Mouse (Mus musculus) liver, embryonic 15.5 days (tissue): Measurements from ENCODE around the gene Gm28051. TPM values are rescaled to one million over a fixed set of nuclear protein-coding genes. Genes with fewer than 3 reads are reported as not detected.

ENCODE experiments used
- ATAC-seq: fragments of 200-750 bp; cut with Nextera tagmentation; 2 replicates; pipeline ENCODE4 v1.8.0; 2017; ENCODE audit warnings: moderate number of reproducible peaks, mild to moderate bottlenecking, moderate library complexity; ENCODE audit not compliant: insufficient read depth
- H3K27ac ChIP-seq: fragments of 300-500 bp; sonication (generic); replicated peaks from 2 replicates; pipeline ENCODE4 v1.5.1; 2015; ENCODE audit warnings: mild to moderate bottlenecking, inconsistent platforms
- H3K27me3 ChIP-seq: fragments of 300-500 bp; sonication (generic); 2 replicates; pipeline ENCODE4 v1.6.1; 2015; ENCODE audit warnings: mild to moderate bottlenecking, inconsistent platforms
- H3K36me3 ChIP-seq: fragments of 300-500 bp; sonication (generic); replicated peaks from 2 replicates; pipeline ENCODE4 v1.6.1; 2015; ENCODE audit warnings: moderate library complexity, mild to moderate bottlenecking, inconsistent platforms
- H3K4me1 ChIP-seq: fragments of 300-500 bp; sonication (generic); replicated peaks from 2 replicates; pipeline ENCODE4 v1.6.1; 2015; ENCODE audit warnings: inconsistent platforms
- H3K4me2 ChIP-seq: fragments of 300-500 bp; sonication (generic); 2 replicates; pipeline ENCODE4 v1.6.1; 2015; ENCODE audit warnings: moderate library complexity, mild to moderate bottlenecking, inconsistent platforms
- H3K4me3 ChIP-seq: fragments of 300-500 bp; sonication (generic); replicated peaks from 2 replicates; pipeline ENCODE4 v1.5.1; 2015; ENCODE audit warnings: mild to moderate bottlenecking, inconsistent platforms
- H3K9ac ChIP-seq: fragments of 300-500 bp; sonication (generic); 2 replicates; pipeline ENCODE4 v1.6.1; 2015; ENCODE audit warnings: moderate library complexity, mild to moderate bottlenecking, inconsistent platforms
- H3K9me3 ChIP-seq: fragments of 300-500 bp; sonication (generic); replicated peaks from 2 replicates; pipeline ENCODE4 v1.6.1; 2016; ENCODE audit warnings: inconsistent platforms
- WGBS: fragments of 180-500 bp; shearing (Covaris S2); methylation state at CpG from one replicate; pipeline ENCODE4 v1.1.7; 2015; ENCODE audit warnings: mixed read lengths; ENCODE audit not compliant: insufficient replicate concordance; 5-methylcytosine and 5-hydroxymethylcytosine counted together
- polyA plus RNA-seq: library from polyadenylated mRNA; unstranded; fragments of >200 nt; fragmentation: Nextera tagmentation; extraction: Ambion mirVana; gene quantifications from 2 replicates; pipeline ENCODE4 v1.2.1, GENCODE M21; 2015

The Gm28051 gene
- polyA plus RNA-seq, 1 experiment from 2014 or later = not detected

GRCm38 (mm10) chr12:102742056-102742455 is 15.5 kb downstream of the Gm28051 start:
- Histone ChIP-seq H3K9me3 (no peaks in the 10 kb centered on the region), H3K4me1 (peaks cover 31% of the 10 kb centered on the region), H3K36me3 (0 out of 2 replicates have a peak, but pooled peaks cover 11% of the 10 kb centered on the region), H3K4me2 (peak overlapping the region; percentile 78; the same call in 1 of the 2 replicates), H3K27ac (no peak overlapping the region), H3K9ac (no peak overlapping the region), H3K4me3 (no peak overlapping the region), H3K27me3 (no peaks in the 10 kb centered on the region)
- no peak for ATAC-seq
- 45% methylated on average over 7 of the region's 7 CpGs for WGBS

GRCm38 (mm10) chr12:102740285-102740684 is 17.3 kb downstream of the Gm28051 start:
- H3K9ac ChIP-seq = no peak overlapping the region
- H3K4me2 ChIP-seq = no peak overlapping the region
- 57% methylated on average over 3 of the region's 3 CpGs for WGBS
- no peak overlapping the region for H3K4me3 ChIP-seq
- H3K27me3 ChIP-seq = no peaks in the 10 kb centered on the region
- H3K27ac ChIP-seq = no peak overlapping the region
- H3K4me1 ChIP-seq = peaks cover 25% of the 10 kb centered on the region
- no peaks in the 10 kb centered on the region for H3K9me3 ChIP-seq
- no peaks in the 10 kb centered on the region for H3K36me3 ChIP-seq
- ATAC-seq = no peak

GRCm38 (mm10) chr12:102739096-102739495 is 18.5 kb downstream of the Gm28051 start:
- Histone ChIP-seq H3K4me2 (no peak overlapping the region), H3K4me1 (peaks cover 15% of the 10 kb centered on the region), H3K9me3 (no peaks in the 10 kb centered on the region), H3K4me3 (no peak overlapping the region), H3K36me3 (no peaks in the 10 kb centered on the region), H3K27me3 (no peaks in the 10 kb centered on the region), H3K27ac (no peak overlapping the region), H3K9ac (no peak overlapping the region)
- ATAC-seq = no peak
- 70% methylated on average over 5 of the region's 5 CpGs for WGBS

GRCm38 (mm10) chr12:102733381-102733780 is 24.2 kb downstream of the Gm28051 start:
- WGBS = 6% methylated on average over 5 of the region's 5 CpGs
- ATAC-seq = no peak
- H3K9ac ChIP-seq = no peak overlapping the region

GRCm38 (mm10) chr12:102730798-102731619 is 26.6 kb downstream of the Gm28051 start:
- Histone ChIP-seq H3K9ac (no peak overlapping the region), H3K27me3 (no peaks in the 10 kb centered on the region), H3K9me3 (no peaks in the 10 kb centered on the region), H3K4me3 (peak overlapping the region; percentile 24; the same call in 1 of the 2 replicates), H3K36me3 (no peaks in the 10 kb centered on the region), H3K4me1 (peaks cover 27% of the 10 kb centered on the region), H3K4me2 (peak overlapping the region; percentile 55), H3K27ac (no peak overlapping the region)
- WGBS = 38% methylated on average over 16 of the region's 16 CpGs
- no peak for ATAC-seq

More at GRCm38 (mm10) chr12:102733381-102733780, 24.2 kb downstream of the Gm28051 start:
- H3K27me3 ChIP-seq = no peaks in the 10 kb centered on the region
- H3K4me1 ChIP-seq = peaks cover 27% of the 10 kb centered on the region
- no peaks in the 10 kb centered on the region for H3K9me3 ChIP-seq
- no peaks in the 10 kb centered on the region for H3K36me3 ChIP-seq
- H3K4me3 ChIP-seq = no peak overlapping the region
- H3K4me2 ChIP-seq = no peak overlapping the region
- H3K27ac ChIP-seq = no peak overlapping the region

- Histone ChIP-seq H3K4me1 (peaks cover 29% of the 10 kb centered on the region), H3K36me3 (no peaks in the 10 kb centered on the region), H3K9ac (no peak overlapping the region), H3K27me3 (no peaks in the 10 kb centered on the region), H3K4me2 (peak overlapping the region; percentile 55), H3K4me3 (peak overlapping the region; percentile 24), H3K27ac (no peak overlapping the region), H3K9me3 (no peaks in the 10 kb centered on the region)
- 36% methylated on average over 26 of the region's 26 CpGs for WGBS
- peak; percentile 79 for ATAC-seq
Observed at GRCm38 (mm10) chr12:102729855-102730797, 27.4 kb downstream of the Gm28051 start.

- H3K4me3 ChIP-seq = no peak overlapping the region
- H3K9me3 ChIP-seq = no peaks in the 10 kb centered on the region
- H3K4me1 ChIP-seq = peaks cover 17% of the 10 kb centered on the region
- 0 out of 2 replicates have a peak, but pooled peaks cover 3% of the 10 kb centered on the region for H3K27me3 ChIP-seq
- no peak overlapping the region for H3K9ac ChIP-seq
- H3K4me2 ChIP-seq = no peak overlapping the region
- WGBS = 54% methylated on average over 7 of the region's 7 CpGs
- H3K36me3 ChIP-seq = no peaks in the 10 kb centered on the region
- no peak overlapping the region for H3K27ac ChIP-seq
- no peak for ATAC-seq
Observed at GRCm38 (mm10) chr12:102725761-102726175, 31.8 kb downstream of the Gm28051 start.

GRCm38 (mm10) chr12:102725146-102725545 is 32.4 kb downstream of the Gm28051 start:
- H3K27me3 ChIP-seq = 0 out of 2 replicates have a peak, but pooled peaks cover 4% of the 10 kb centered on the region
- no peak overlapping the region for H3K27ac ChIP-seq
- 77% methylated on average over 6 of the region's 6 CpGs for WGBS
- H3K4me3 ChIP-seq = no peak overlapping the region
- H3K4me2 ChIP-seq = no peak overlapping the region
- H3K36me3 ChIP-seq = no peaks in the 10 kb centered on the region
- H3K9me3 ChIP-seq = no peaks in the 10 kb centered on the region
- ATAC-seq = no peak
- H3K9ac ChIP-seq = no peak overlapping the region
- H3K4me1 ChIP-seq = peaks cover 11% of the 10 kb centered on the region

GRCm38 (mm10) chr12:102723861-102724260 is 33.7 kb downstream of the Gm28051 start:
- H3K9ac ChIP-seq = no peak overlapping the region
- peaks cover 5% of the 10 kb centered on the region; the same call in 1 of the 2 replicates for H3K4me1 ChIP-seq
- 47% methylated on average over 6 of the region's 6 CpGs for WGBS
- no peaks in the 10 kb centered on the region for H3K36me3 ChIP-seq
- 0 out of 2 replicates have a peak, but pooled peaks cover 4% of the 10 kb centered on the region for H3K27me3 ChIP-seq
- H3K9me3 ChIP-seq = no peaks in the 10 kb centered on the region
- no peak overlapping the region for H3K27ac ChIP-seq
- no peak overlapping the region for H3K4me2 ChIP-seq
- ATAC-seq = no peak
- H3K4me3 ChIP-seq = no peak overlapping the region

GRCm38 (mm10) chr12:102722966-102723365 is 34.6 kb downstream of the Gm28051 start:
- no peak overlapping the region for H3K4me3 ChIP-seq
- 0 out of 2 replicates have a peak, but pooled peaks cover 4% of the 10 kb centered on the region for H3K27me3 ChIP-seq
- 68% methylated on average over 8 of the region's 8 CpGs for whole genome bisulfite sequencing
- no peaks in the 10 kb centered on the region for H3K36me3 ChIP-seq
- peaks cover 5% of the 10 kb centered on the region; the same call in 1 of the 2 replicates for H3K4me1 ChIP-seq
- ATAC-seq = no peak
- no peak overlapping the region for H3K27ac ChIP-seq
- H3K9me3 ChIP-seq = no peaks in the 10 kb centered on the region
- H3K9ac ChIP-seq = no peak overlapping the region
- no peak overlapping the region for H3K4me2 ChIP-seq

- no peak overlapping the region for H3K9ac ChIP-seq
- H3K9me3 ChIP-seq = no peaks in the 10 kb centered on the region
- no peak for ATAC-seq
- WGBS = 70% methylated on average over 11 of the region's 11 CpGs
- no peak overlapping the region for H3K4me3 ChIP-seq
- no peak overlapping the region for H3K27ac ChIP-seq
- H3K4me1 ChIP-seq = peaks cover 5% of the 10 kb centered on the region; the same call in 1 of the 2 replicates
- no peaks in the 10 kb centered on the region for H3K36me3 ChIP-seq
- H3K27me3 ChIP-seq = 0 out of 2 replicates have a peak, but pooled peaks cover 4% of the 10 kb centered on the region
- H3K4me2 ChIP-seq = no peak overlapping the region
Observed at GRCm38 (mm10) chr12:102722451-102722850, 35.1 kb downstream of the Gm28051 start.
